Mouse (Mus musculus) liver, adult 2 months (tissue): ENCODE results near the gene Tysnd1.

Experiments used
- CTCF ChIP-seq: fragments of 200-500 bp; IDR thresholded peaks from 2 replicates; pipeline ENCODE4 v1.5.1; 2011; ENCODE audit warnings: low read depth, low read length, control low read depth
- POLR2A ChIP-seq: fragments of 200-500 bp; IDR thresholded peaks from 2 replicates; pipeline ENCODE4 v1.6.1; 2011; ENCODE audit warnings: low read length, control low read depth; ENCODE audit not compliant: insufficient read depth; ENCODE audit errors: extremely low read depth

- no peak for TF ChIP-seq POLR2A
- TF ChIP-seq CTCF = peak; percentile 12; the same call in 1 of the 2 replicates
These were observed 46.6 kb downstream of the Tysnd1 start for GRCm38 (mm10) chr10:61741873-61742272.
